Mouse (Mus musculus) skeletal muscle tissue, adult 2 months (tissue): ENCODE data around the gene Gpld1.

ENCODE experiments used
- DNase-seq: peaks from one replicate; pipeline ENCODE4 v3.0.0-alpha.2; 2012; ENCODE audit warnings: low read depth, low spot score

Gene Gpld1

GRCm38 (mm10) chr13:24942512-24943282 lies at the start of gene Gpld1:
TSS of gene Gpld1 (plus strand) at chr13:24943152.
- no peak for DNase-seq

GRCm38 (mm10) chr13:24893880-24894279 lies 49.1 kb upstream of the Gpld1 start:
- no peak for DNase-seq

- DNase-seq = no peak
These were observed 41.0 kb upstream of the Gpld1 start for GRCm38 (mm10) chr13:24901916-24902315.

GRCm38 (mm10) chr13:24903412-24903811 lies 39.5 kb upstream of the Gpld1 start:
- DNase-seq = no peak

GRCm38 (mm10) chr13:24905422-24905821 lies 37.5 kb upstream of the Gpld1 start:
- no peak for DNase-seq

- DNase-seq = no peak
These were observed 36.0 kb upstream of the Gpld1 start for GRCm38 (mm10) chr13:24906831-24907570.

GRCm38 (mm10) chr13:24909112-24909511 lies 33.8 kb upstream of the Gpld1 start:
- no peak for DNase-seq

GRCm38 (mm10) chr13:24913576-24913975 lies 29.4 kb upstream of the Gpld1 start:
- DNase-seq = no peak

GRCm38 (mm10) chr13:24914915-24915314 lies 28.0 kb upstream of the Gpld1 start:
- DNase-seq = no peak

- DNase-seq = no peak
These were observed 27.1 kb upstream of the Gpld1 start for GRCm38 (mm10) chr13:24915831-24916230.

GRCm38 (mm10) chr13:24920333-24920977 lies 22.5 kb upstream of the Gpld1 start:
- DNase-seq = peak; percentile 37

- no peak for DNase-seq
These were observed 21.7 kb upstream of the Gpld1 start for GRCm38 (mm10) chr13:24921281-24921680.

GRCm38 (mm10) chr13:24923991-24924390 lies 19.0 kb upstream of the Gpld1 start:
- DNase-seq = no peak

GRCm38 (mm10) chr13:24930591-24930990 lies 12.4 kb upstream of the Gpld1 start:
- DNase-seq = no peak

- DNase-seq = no peak
These were observed 9.8 kb upstream of the Gpld1 start for GRCm38 (mm10) chr13:24933199-24933598.

- DNase-seq = no peak
These were observed 6.2 kb upstream of the Gpld1 start for GRCm38 (mm10) chr13:24936772-24937107.

GRCm38 (mm10) chr13:24937108-24937838 lies 5.7 kb upstream of the Gpld1 start, which contains the start of gene Aldh5a1:
TSS of gene Aldh5a1 (minus strand) at chr13:24937661.
- peak; percentile 27 for DNase-seq

- DNase-seq = no peak
These were observed 5.1 kb upstream of the Gpld1 start for GRCm38 (mm10) chr13:24937839-24938166.

- peak; percentile 46 for DNase-seq
These were observed 4.3 kb upstream of the Gpld1 start for GRCm38 (mm10) chr13:24938683-24939082.

GRCm38 (mm10) chr13:24939472-24939871 lies 3.5 kb upstream of the Gpld1 start:
- DNase-seq = no peak

- no peak for DNase-seq
These were observed 351 bp downstream of the Gpld1 start for GRCm38 (mm10) chr13:24943303-24943702.

GRCm38 (mm10) chr13:24945567-24945966 lies 2.6 kb downstream of the Gpld1 start:
- no peak for DNase-seq
